Mouse (Mus musculus): ENCODE measurements around the gene Pgpep1.

DNA sequence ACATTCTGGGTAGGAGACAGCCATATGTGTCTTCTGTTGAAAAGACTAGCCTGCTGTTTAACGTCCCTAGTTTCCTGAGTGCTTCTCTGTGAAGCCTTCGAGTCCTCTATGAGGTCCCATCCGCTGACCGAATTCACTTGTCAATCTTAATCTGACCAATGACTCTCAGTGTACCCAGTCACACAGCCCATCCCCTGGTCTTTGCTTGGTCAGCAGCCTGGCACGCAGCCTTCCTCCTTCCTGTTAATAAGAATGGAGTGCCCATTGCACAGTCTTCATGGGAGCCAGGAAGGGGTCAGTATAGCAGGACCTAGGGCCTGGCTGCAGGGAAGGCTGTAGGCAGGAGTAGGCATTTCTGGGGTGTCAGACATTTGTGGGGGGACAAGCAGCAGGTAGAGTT is 45.7 kb downstream of the Pgpep1 start:
- TF ChIP-seq EP300 (IDR thresholded peaks at IDR 0.05; ENCODE audit: insufficient read depth, low read depth, low read length): no peak
- TF ChIP-seq CTCF (IDR thresholded peaks at IDR 0.05; ENCODE audit: low read depth, low read length): no peak

All from ES-Bruce4 (cell line).